Mouse (Mus musculus) stomach, embryonic 14.5 days (tissue): ENCODE measurements around the gene Egflam. TPM values are rescaled to one million over a fixed set of nuclear protein-coding genes. Genes with fewer than 3 reads are reported as not detected.
A peak's percentile ranks its signal among the peaks of the same experiment; 100 is the strongest.

Experiments
- ATAC-seq: fragments of 200-750 bp; cut with Nextera tagmentation; 2 replicates; pipeline ENCODE4 v1.8.0; 2017; ENCODE audit warnings: low read depth, moderate TSS enrichment; ENCODE audit not compliant: insufficient number of reproducible peaks, insufficient read depth, low FRiP score
- H3K27ac ChIP-seq: fragments of 300-500 bp; sonication (generic); 2 replicates; pipeline ENCODE4 v1.5.1; 2014; ENCODE audit warnings: mild to moderate bottlenecking, low read length, moderate library complexity, mixed read lengths
- H3K27me3 ChIP-seq: fragments of 300-500 bp; sonication (generic); 2 replicates; pipeline ENCODE4 v1.6.1; 2014; ENCODE audit warnings: low read length, control low read depth, mixed read lengths; ENCODE audit not compliant: control insufficient read depth, insufficient read depth
- H3K36me3 ChIP-seq: fragments of 300-500 bp; sonication (generic); 2 replicates; pipeline ENCODE4 v1.6.1; 2014; ENCODE audit warnings: mild to moderate bottlenecking, control low read depth, low read length, moderate library complexity, mixed read lengths; ENCODE audit not compliant: control insufficient read depth, insufficient read depth
- H3K4me1 ChIP-seq: fragments of 300-500 bp; sonication (generic); 2 replicates; pipeline ENCODE4 v1.6.1; 2014; ENCODE audit warnings: low read length, control low read depth, mixed read lengths; ENCODE audit not compliant: control insufficient read depth, insufficient read depth
- H3K4me2 ChIP-seq: fragments of 300-500 bp; sonication (generic); replicated peaks from 2 replicates; pipeline ENCODE4 v1.6.1; 2014; ENCODE audit warnings: low read depth, low read length, control low read depth
- H3K4me3 ChIP-seq: fragments of 300-500 bp; sonication (generic); 2 replicates; pipeline ENCODE4 v1.5.1; 2014; ENCODE audit warnings: low read depth, low read length, control low read depth
- H3K9ac ChIP-seq: fragments of 300-500 bp; sonication (generic); replicated peaks from 2 replicates; pipeline ENCODE4 v1.6.1; 2014; ENCODE audit warnings: low read depth, mild to moderate bottlenecking, control low read depth, low read length, moderate library complexity, mixed read lengths
- H3K9me3 ChIP-seq: fragments of 300-500 bp; sonication (generic); 2 replicates; pipeline ENCODE4 v1.6.1; 2016; ENCODE audit warnings: low read depth, low read length, control low read depth; ENCODE audit not compliant: control insufficient read depth
- WGBS: fragments of 180-500 bp; shearing (Covaris S2); extraction: QIAGEN DNeasy Blood & Tissue Kit; methylation state at CpG from one replicate; pipeline ENCODE4 v1.1.7; 2014; 5-methylcytosine and 5-hydroxymethylcytosine counted together
- polyA plus RNA-seq: library from polyadenylated mRNA; unstranded; fragments of >200 nt; fragmentation: Nextera tagmentation; extraction: Ambion mirVana; gene quantifications from 2 replicates; pipeline ENCODE4 v1.2.1, GENCODE M21; 2014

The Egflam gene
- polyA plus RNA-seq, 1 experiment from 2014 or later, result 19.0 TPM

DNA sequence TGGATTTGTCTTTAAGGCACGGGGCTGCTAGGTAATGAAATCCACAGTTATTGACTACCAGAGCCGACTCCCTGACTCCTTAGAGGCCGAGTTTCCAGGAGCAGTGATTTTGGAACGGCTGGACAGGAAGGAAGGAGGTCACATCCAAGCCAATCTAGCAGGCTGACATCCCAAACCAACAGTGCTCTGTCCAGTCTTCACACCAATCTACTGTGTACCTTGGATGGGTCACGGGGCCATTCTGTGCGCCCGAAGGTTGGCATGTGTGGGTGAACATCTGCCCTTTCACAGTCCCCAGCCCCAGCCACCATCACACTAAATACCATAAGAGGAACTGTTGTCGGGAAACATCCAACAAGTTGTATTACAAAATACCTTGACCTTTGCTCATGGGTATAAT is 150.9 kb downstream of the Egflam start:
- H3K27ac ChIP-seq, result no peak overlapping the region
- no peak for ATAC-seq
- no peak overlapping the region for H3K9ac ChIP-seq
- H3K27me3 ChIP-seq, result no peaks in the 10 kb centered on the region
- peaks cover 10% of the 10 kb centered on the region; the same call in 1 of the 2 replicates for H3K9me3 ChIP-seq
- peaks cover 6% of the 10 kb centered on the region for H3K36me3 ChIP-seq
- H3K4me3 ChIP-seq, result no peak overlapping the region
- no peaks in the 10 kb centered on the region for H3K4me1 ChIP-seq
- WGBS, result 84% methylated on average over 8 of the region's 8 CpGs
- no peak overlapping the region for H3K4me2 ChIP-seq

DNA sequence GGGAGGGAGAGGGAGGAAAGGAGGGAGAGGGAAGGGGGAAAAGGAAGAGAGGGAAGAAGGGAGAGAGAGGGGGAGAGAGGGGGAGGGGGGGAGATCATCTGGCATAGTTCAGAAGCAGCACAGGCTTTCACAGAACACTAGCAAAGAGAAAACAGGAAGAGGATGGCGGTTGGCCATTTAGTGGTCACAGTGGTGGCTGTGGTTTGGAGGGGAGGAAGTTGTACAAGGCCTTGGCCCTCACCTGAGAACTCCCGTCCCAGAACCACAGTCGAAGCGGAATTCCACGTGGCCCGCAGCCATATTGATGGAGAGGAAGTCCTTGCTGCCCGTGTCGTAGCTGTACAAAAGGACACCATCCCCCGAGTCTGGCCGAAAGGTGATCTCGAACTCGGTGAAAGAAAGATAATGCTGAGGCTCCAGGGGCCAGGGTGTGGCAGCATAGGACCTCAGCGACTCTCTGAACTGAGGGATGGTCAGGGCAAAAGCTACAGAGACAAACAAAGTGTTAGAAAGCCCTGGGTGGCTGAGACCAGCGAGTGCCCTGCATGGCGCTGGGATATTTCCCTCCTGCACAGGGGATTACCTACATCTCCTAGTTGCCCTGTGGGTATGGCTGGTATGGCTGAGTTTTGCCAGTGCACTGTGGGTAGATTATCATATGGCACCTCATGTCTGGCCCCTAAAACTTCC is 155.9 kb downstream of the Egflam start:
- Histone ChIP-seq H3K9ac (no peak overlapping the region), H3K27me3 (no peaks in the 10 kb centered on the region), H3K4me1 (no peaks in the 10 kb centered on the region), H3K4me2 (no peak overlapping the region), H3K9me3 (no peaks in the 10 kb centered on the region), H3K27ac (no peak overlapping the region), H3K36me3 (no peaks in the 10 kb centered on the region), H3K4me3 (no peak overlapping the region)
- WGBS, result 83% methylated on average over 15 of the region's 15 CpGs
- ATAC-seq, result no peak

DNA sequence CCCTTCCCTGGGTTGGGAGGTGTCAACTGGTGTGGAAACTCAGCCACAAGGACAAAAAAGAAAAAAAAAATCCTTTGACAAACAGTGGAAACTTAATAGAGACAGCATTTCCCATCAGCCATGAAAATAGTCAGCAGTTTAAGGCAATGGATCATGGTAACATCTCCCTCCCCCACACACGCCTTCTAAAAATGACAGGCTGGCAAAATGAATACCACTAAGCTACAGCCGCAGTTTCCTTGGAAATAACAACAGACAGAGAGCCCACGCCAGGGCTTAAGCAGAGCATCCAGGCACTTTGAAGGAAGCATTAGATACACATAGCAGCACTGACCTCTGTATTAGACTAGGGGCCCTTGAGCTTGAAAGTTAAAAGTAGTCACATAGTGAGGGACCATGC is 157.2 kb downstream of the Egflam start:
- H3K36me3 ChIP-seq, result no peaks in the 10 kb centered on the region
- no peak overlapping the region for H3K27ac ChIP-seq
- H3K9me3 ChIP-seq, result no peaks in the 10 kb centered on the region
- no peaks in the 10 kb centered on the region for H3K27me3 ChIP-seq
- no peak overlapping the region for H3K4me2 ChIP-seq
- no peak overlapping the region for H3K4me3 ChIP-seq
- ATAC-seq, result no peak
- 57% methylated on average over 3 of the region's 3 CpGs for WGBS
- H3K9ac ChIP-seq, result no peak overlapping the region
- H3K4me1 ChIP-seq, result no peaks in the 10 kb centered on the region

DNA sequence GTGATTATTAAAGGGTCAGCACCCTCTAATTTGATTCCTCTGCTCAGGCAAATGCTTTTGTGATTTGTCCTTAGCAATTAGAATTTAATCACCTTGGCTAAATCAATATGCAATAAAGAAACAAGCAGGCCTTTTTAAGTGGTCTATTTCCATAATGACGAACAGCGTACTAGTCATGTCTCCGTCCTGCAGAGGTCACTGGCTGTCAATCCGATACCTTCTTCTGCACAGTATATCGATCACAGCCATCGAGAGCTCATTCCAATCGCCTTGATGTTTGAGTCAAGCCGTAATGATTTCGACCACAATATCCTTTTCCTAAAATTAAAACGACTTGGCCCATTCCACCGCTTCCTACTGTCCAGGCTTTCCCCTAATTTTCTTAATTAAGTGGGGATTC is 158.3 kb downstream of the Egflam start:
- no peak for ATAC-seq
- no peak overlapping the region for H3K9ac ChIP-seq
- no peak overlapping the region for H3K4me2 ChIP-seq
- 93% methylated on average over 11 of the region's 11 CpGs for WGBS
- no peaks in the 10 kb centered on the region for H3K27me3 ChIP-seq
- no peaks in the 10 kb centered on the region for H3K4me1 ChIP-seq
- H3K27ac ChIP-seq, result no peak overlapping the region
- H3K36me3 ChIP-seq, result no peaks in the 10 kb centered on the region
- H3K9me3 ChIP-seq, result no peaks in the 10 kb centered on the region
- H3K4me3 ChIP-seq, result no peak overlapping the region

DNA sequence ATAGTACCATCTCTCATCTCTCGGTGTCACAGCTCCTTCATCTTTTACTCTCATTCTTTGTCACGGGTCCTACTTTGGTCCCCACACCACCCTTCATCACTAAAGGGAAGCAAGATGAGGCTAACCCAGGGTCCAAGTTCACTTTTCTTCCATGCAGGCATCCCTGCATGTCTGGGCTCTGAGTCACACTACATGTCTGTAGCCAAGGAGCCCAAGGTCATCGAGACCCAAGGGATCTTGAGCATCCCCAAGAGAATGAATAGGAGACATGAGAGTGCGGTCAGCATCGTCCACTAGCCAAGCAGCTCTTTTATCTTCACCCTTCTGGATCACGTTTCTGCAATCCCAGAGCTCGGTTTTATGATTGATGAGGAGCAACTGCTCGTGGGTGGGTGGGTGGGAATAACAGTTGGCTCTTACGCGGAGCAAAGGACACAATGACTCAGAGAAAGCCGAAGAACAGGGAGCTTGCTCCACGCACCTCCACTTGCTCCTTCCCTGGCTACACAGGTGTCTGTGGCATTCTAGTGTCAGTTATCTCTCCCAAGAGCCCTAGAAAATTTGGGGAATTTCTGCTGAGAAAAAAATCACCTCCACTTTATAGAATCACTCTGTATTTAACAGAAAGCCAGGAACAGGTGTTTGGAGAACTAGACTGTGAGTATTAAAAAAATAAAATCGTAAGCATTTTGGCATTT is 164.7 kb downstream of the Egflam start:
- H3K27me3 ChIP-seq, result no peaks in the 10 kb centered on the region
- no peak for ATAC-seq
- H3K9ac ChIP-seq, result no peak overlapping the region
- no peaks in the 10 kb centered on the region for H3K9me3 ChIP-seq
- no peak overlapping the region for H3K4me3 ChIP-seq
- H3K4me1 ChIP-seq, result no peaks in the 10 kb centered on the region
- no peak overlapping the region for H3K4me2 ChIP-seq
- 70% methylated on average over 13 of the region's 13 CpGs for WGBS
- no peak overlapping the region for H3K27ac ChIP-seq
- no peaks in the 10 kb centered on the region for H3K36me3 ChIP-seq

DNA sequence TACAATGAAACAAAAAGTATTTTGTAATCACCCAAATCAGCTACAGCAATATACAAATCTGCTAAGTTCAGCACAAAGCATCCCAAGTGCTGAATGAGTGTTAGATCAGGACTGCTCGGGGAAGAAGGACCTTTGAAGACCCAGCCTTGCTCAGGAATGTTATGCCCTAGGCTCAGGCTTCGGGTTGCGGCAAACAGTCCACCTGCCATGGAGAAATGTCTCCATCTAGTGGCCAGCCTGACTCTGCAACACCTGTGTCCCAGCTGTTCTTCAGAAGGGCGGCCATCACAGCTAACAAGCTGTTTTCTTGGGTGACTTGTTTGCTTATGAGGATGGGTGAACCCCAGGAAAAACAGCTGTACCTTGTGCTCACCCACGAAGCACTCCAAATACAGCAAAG is 172.0 kb downstream of the Egflam start:
- H3K27ac ChIP-seq, result no peak overlapping the region
- no peak overlapping the region for H3K9ac ChIP-seq
- no peaks in the 10 kb centered on the region for H3K9me3 ChIP-seq
- 0 out of 2 replicates have a peak, but pooled peaks cover 6% of the 10 kb centered on the region for H3K4me1 ChIP-seq
- 4% methylated on average over 5 of the region's 5 CpGs for WGBS
- H3K4me3 ChIP-seq, result no peak overlapping the region
- H3K4me2 ChIP-seq, result no peak overlapping the region
- no peaks in the 10 kb centered on the region for H3K27me3 ChIP-seq
- H3K36me3 ChIP-seq, result no peaks in the 10 kb centered on the region
- peak; percentile 78; the same call in 1 of the 2 replicates for ATAC-seq

DNA sequence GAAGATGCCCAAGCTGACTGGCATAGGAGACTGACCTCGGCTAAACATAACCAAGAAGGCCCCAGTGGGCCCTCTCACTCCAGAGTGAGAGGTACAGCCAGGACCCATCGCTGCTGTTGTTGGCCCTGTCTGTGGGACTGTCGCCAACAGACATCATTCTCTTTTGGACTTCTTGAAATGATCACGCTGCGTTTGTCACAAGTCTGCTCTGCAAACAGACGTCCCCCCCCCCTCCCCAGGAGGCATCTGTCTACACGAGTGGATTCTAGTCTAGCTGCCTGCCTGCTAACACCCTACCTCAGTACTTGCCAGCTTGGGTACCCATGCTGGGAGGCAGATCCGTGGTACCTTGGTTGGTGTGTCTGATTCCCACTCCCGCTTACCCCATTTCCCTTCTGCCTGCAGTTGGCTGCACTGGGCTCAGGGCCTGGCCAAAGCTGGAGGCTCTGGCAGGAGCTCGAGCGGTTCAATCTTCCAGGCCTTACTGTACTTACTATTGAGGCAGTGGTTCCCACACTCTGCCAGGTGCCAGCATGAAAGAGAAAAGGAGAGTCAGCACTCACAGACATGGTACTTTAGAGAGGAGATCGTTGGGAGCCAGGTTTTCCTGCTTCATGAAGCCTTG is 173.9 kb downstream of the Egflam start:
- WGBS, result 83% methylated on average over 12 of the region's 12 CpGs
- Histone ChIP-seq H3K9ac (no peak overlapping the region), H3K36me3 (no peaks in the 10 kb centered on the region), H3K4me1 (0 out of 2 replicates have a peak, but pooled peaks cover 6% of the 10 kb centered on the region), H3K4me2 (no peak overlapping the region), H3K9me3 (no peaks in the 10 kb centered on the region), H3K27me3 (no peaks in the 10 kb centered on the region), H3K4me3 (no peak overlapping the region), H3K27ac (no peak overlapping the region)
- ATAC-seq, result no peak

DNA sequence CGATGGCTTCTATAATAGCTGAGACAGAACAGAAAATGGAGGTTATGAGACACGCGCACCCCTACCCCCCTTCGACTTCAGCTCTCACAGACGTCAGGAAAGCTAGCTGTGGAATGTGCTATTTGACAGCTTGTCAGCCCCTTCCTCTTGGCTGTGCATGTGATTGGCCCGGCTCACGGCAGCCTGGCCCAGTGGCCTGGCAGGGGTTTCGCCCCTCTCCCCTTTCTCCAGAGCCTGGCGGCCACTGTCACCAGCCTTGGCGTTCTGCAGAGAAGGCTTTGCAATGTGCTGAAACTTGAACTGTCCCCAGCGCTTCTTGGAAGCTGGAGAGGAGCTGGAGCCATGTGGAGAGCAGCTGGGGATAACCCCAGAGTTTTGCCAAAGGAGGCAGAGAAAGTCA is 175.4 kb downstream of the Egflam start:
- Histone ChIP-seq H3K27ac (no peak overlapping the region), H3K27me3 (no peaks in the 10 kb centered on the region), H3K4me3 (no peak overlapping the region), H3K9ac (no peak overlapping the region), H3K36me3 (no peaks in the 10 kb centered on the region), H3K9me3 (no peaks in the 10 kb centered on the region), H3K4me2 (no peak overlapping the region), H3K4me1 (0 out of 2 replicates have a peak, but pooled peaks cover 6% of the 10 kb centered on the region)
- ATAC-seq, result no peak
- WGBS, result 41% methylated on average over 11 of the region's 11 CpGs
